Mouse (Mus musculus) limb, embryonic 15.5 days (tissue): ENCODE results near the gene Sh2d2a. TPM values are rescaled to one million over a fixed set of nuclear protein-coding genes. Genes with fewer than 3 reads are reported as not detected.

Experiments
- ATAC-seq: fragments of 200-750 bp; cut with Nextera tagmentation; 2 replicates; pipeline ENCODE4 v1.8.0; 2017; ENCODE audit warnings: low read depth, moderate TSS enrichment; ENCODE audit not compliant: insufficient number of reproducible peaks, low FRiP score, low TSS enrichment
- H3K27ac ChIP-seq: fragments of 300-500 bp; sonication (generic); 2 replicates; pipeline ENCODE4 v1.5.1; 2015; ENCODE audit warnings: moderate library complexity, mild to moderate bottlenecking, inconsistent platforms
- H3K27me3 ChIP-seq: fragments of 300-500 bp; sonication (generic); 2 replicates; pipeline ENCODE4 v1.6.1; 2015; ENCODE audit warnings: inconsistent platforms
- H3K36me3 ChIP-seq: fragments of 300-500 bp; sonication (generic); 2 replicates; pipeline ENCODE4 v1.6.1; 2015; ENCODE audit warnings: inconsistent platforms
- H3K4me1 ChIP-seq: fragments of 300-500 bp; sonication (generic); 2 replicates; pipeline ENCODE4 v1.6.1; 2015; ENCODE audit warnings: inconsistent platforms
- H3K4me2 ChIP-seq: fragments of 300-500 bp; sonication (generic); 2 replicates; pipeline ENCODE4 v1.6.1; 2015; ENCODE audit warnings: mild to moderate bottlenecking, inconsistent platforms
- H3K4me3 ChIP-seq: fragments of 300-500 bp; sonication (generic); 2 replicates; pipeline ENCODE4 v1.5.1; 2015; ENCODE audit warnings: mild to moderate bottlenecking, inconsistent platforms
- H3K9ac ChIP-seq: fragments of 300-500 bp; sonication (generic); 2 replicates; pipeline ENCODE4 v1.6.1; 2015; ENCODE audit warnings: inconsistent platforms
- H3K9me3 ChIP-seq: fragments of 300-500 bp; sonication (generic); 2 replicates; pipeline ENCODE4 v1.6.1; 2016; ENCODE audit warnings: inconsistent platforms
- WGBS: fragments of 180-500 bp; shearing (Covaris S2); methylation state at CpG from one replicate; pipeline ENCODE4 v1.1.7; 2015; 5-methylcytosine and 5-hydroxymethylcytosine counted together
- polyA plus RNA-seq: library from polyadenylated mRNA; unstranded; fragments of >200 nt; fragmentation: Nextera tagmentation; extraction: Ambion mirVana; gene quantifications from 2 replicates; pipeline ENCODE4 v1.2.1, GENCODE M21; 2015

The Sh2d2a gene
- polyA plus RNA-seq, 1 experiment from 2014 or later: 0.05 TPM

DNA sequence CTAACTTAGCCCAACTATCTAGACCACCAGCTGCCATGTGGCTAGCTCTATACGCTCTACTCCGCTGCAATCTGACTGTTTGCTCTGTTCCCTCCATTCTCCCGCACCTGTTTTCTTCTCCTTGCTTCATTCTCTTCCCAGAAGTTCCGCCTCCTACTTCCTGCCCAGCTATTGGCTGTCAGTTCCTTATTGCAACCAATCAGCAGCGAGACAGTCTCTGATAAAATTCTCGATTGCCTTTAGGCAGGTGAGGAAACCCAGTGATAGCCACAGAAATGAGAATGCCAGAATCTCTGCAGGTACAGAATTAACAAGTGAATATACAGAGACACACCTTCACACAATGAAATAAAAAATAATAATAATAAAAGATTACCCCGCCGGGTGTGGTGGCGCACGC lies 17.5 kb upstream of the Sh2d2a start:
- Histone ChIP-seq H3K9ac (no peak overlapping the region), H3K36me3 (no peaks in the 10 kb centered on the region), H3K4me1 (no peaks in the 10 kb centered on the region), H3K9me3 (no peaks in the 10 kb centered on the region), H3K4me3 (no peak overlapping the region), H3K27me3 (no peaks in the 10 kb centered on the region), H3K27ac (no peak overlapping the region), H3K4me2 (no peak overlapping the region)
- 53% methylated on average over 10 of the region's 10 CpGs for WGBS
- ATAC-seq: no peak

- no peak overlapping the region for H3K27ac ChIP-seq
- no peaks in the 10 kb centered on the region for H3K4me1 ChIP-seq
- WGBS: 83% methylated on average over 7 of the region's 7 CpGs
- H3K4me2 ChIP-seq: no peak overlapping the region
- ATAC-seq: no peak
- no peaks in the 10 kb centered on the region for H3K27me3 ChIP-seq
- H3K36me3 ChIP-seq: no peaks in the 10 kb centered on the region
- no peaks in the 10 kb centered on the region for H3K9me3 ChIP-seq
- H3K9ac ChIP-seq: no peak overlapping the region
- H3K4me3 ChIP-seq: no peak overlapping the region
These were observed 14.3 kb upstream of the Sh2d2a start for GRCm38 (mm10) chr3:87832109-87832859.

DNA sequence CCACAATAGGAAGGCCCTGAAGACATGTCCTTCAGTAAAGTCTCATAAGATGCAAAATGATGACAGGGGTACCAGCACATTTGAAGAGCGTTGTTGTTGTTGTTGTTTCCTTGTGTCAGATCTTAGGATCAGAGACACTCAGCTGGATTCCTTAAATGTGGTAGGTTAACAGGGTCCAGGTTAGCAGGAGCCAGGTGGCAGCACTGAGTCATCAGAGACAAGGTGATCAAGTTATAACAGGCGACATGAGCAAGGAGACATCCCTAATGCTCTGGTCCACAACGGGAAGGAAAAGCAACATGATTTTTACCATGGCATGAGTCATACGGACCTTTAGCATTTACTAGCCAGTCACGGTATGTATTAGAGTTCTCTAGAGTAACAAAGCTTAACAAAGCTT lies 13.1 kb upstream of the Sh2d2a start:
- Histone ChIP-seq H3K9ac (no peak overlapping the region), H3K36me3 (no peaks in the 10 kb centered on the region), H3K4me2 (no peak overlapping the region), H3K27ac (no peak overlapping the region), H3K27me3 (no peaks in the 10 kb centered on the region), H3K4me1 (no peaks in the 10 kb centered on the region), H3K9me3 (no peaks in the 10 kb centered on the region), H3K4me3 (no peak overlapping the region)
- ATAC-seq: no peak
- WGBS: 62% methylated on average over 5 of the region's 5 CpGs

GRCm38 (mm10) chr3:87838622-87839021 lies 7.9 kb upstream of the Sh2d2a start:
- Histone ChIP-seq H3K27me3 (0 out of 2 replicates have a peak, but pooled peaks cover 6% of the 10 kb centered on the region), H3K4me3 (no peak overlapping the region), H3K9ac (no peak overlapping the region), H3K27ac (no peak overlapping the region), H3K4me2 (no peak overlapping the region), H3K36me3 (no peaks in the 10 kb centered on the region), H3K4me1 (no peaks in the 10 kb centered on the region), H3K9me3 (no peaks in the 10 kb centered on the region)
- WGBS: 0% methylated on average over 4 of the region's 4 CpGs
- ATAC-seq: no peak

DNA sequence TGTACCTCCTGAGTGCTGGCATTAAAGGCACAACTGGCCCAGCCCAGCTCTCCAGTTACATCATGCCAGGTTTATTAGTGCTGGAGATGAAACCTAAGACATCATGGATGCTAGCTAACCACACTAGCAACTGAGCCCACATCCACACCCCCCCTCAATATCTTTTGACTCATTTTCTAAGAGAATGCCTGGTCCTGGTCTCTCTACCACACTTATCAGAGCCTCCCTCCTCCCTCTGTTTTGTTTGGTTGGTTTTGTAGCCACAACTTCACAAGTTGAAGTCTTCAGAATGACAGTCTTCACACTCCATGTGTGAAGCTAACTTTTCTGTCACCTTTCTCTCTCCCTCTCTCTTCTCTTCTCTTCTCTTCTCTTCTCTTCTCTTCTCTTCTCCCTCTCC lies 5.7 kb upstream of the Sh2d2a start:
- no peaks in the 10 kb centered on the region for H3K36me3 ChIP-seq

DNA sequence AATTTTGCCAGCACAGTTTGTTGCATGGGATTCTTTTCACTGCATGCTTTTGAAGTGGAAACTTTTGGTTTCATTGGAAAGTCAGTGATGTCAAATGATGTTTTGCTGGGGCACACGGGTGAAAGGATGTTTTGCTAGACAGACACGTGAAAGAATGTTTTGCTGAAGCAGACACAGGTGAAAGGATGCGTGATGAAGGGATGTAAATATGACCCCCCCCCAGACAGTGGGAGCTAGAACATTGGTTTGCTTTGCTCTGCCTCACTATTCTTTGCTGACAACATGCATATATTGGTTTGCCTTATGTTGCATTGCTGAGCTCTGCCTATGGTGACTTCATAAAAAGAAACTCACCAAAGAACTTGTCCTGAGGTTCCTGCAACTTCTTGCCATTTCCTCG lies 1.6 kb upstream of the Sh2d2a start:
- 78% methylated on average over 4 of the region's 4 CpGs for WGBS
- Histone ChIP-seq H3K36me3 (no peaks in the 10 kb centered on the region), H3K27me3 (peaks cover under 1% of the 10 kb centered on the region; the same call in 1 of the 2 replicates), H3K9ac (no peak overlapping the region), H3K4me3 (no peak overlapping the region), H3K4me1 (no peaks in the 10 kb centered on the region), H3K4me2 (no peak overlapping the region), H3K27ac (no peak overlapping the region), H3K9me3 (no peaks in the 10 kb centered on the region)
- ATAC-seq: no peak

More for the DNA sequence above, 5.7 kb upstream of the Sh2d2a start:
- Histone ChIP-seq H3K4me3 (no peak overlapping the region), H3K27ac (no peak overlapping the region), H3K9ac (no peak overlapping the region), H3K27me3 (0 out of 2 replicates have a peak, but pooled peaks cover 6% of the 10 kb centered on the region), H3K4me2 (no peak overlapping the region), H3K4me1 (no peaks in the 10 kb centered on the region), H3K9me3 (no peaks in the 10 kb centered on the region)
- ATAC-seq: no peak

- Histone ChIP-seq H3K36me3 (no peaks in the 10 kb centered on the region), H3K9me3 (no peaks in the 10 kb centered on the region), H3K9ac (no peak overlapping the region), H3K4me3 (no peak overlapping the region), H3K4me1 (no peaks in the 10 kb centered on the region), H3K4me2 (no peak overlapping the region), H3K27me3 (no peaks in the 10 kb centered on the region; the same call in 1 of the 2 replicates), H3K27ac (no peak overlapping the region)
- no peak for ATAC-seq
- WGBS: 64% methylated on average over 4 of the region's 4 CpGs
These were observed 369 bp upstream of the Sh2d2a start for GRCm38 (mm10) chr3:87846186-87846585.

DNA sequence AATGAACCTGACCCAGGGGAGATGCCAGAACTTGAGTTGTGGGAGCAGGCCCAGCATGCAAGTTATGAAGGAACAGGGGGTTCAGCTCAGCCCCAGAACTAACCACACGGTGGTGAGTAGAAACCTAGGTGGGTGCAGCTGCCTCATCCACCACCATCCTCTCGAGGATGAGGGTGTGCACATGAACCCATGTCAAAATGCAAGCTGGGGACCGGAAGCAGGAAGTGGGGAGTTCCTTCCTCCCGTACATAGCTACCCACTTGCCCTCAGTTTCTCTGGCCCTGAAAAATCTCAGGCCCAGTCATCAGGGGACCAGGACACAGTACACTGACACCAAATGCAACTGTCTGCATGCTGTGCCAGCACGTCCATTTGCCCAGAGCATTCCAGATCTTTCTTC lies 1.1 kb downstream of the Sh2d2a start:
- WGBS: 77% methylated on average over 5 of the region's 5 CpGs

DNA sequence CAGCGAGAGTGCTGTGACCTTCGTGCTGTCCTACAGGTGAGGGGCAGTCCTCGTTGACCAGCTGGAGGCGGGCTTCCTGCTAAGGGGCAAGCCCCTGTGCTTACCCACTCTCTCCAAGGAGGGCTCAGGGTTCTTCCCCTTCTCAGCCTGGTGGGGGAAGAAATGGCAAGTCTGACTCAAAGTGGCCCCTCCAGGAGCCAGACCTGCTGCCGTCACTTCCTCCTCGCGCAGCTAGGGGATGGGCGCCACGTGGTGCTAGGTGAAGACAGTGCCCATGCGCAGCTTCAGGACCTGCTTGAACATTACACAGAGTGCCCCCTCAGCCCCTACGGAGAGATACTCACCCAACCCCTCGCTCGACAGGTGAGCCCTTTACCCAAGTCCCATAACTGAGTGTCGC lies 2.6 kb downstream of the Sh2d2a start:
- Histone ChIP-seq H3K4me1 (no peaks in the 10 kb centered on the region), H3K36me3 (no peaks in the 10 kb centered on the region), H3K27ac (no peak overlapping the region), H3K4me3 (no peak overlapping the region), H3K9ac (no peak overlapping the region), H3K9me3 (no peaks in the 10 kb centered on the region), H3K27me3 (no peaks in the 10 kb centered on the region; the same call in 1 of the 2 replicates), H3K4me2 (no peak overlapping the region)
- 83% methylated on average over 14 of the region's 14 CpGs for WGBS
- no peak for ATAC-seq

More for the DNA sequence above, 1.1 kb downstream of the Sh2d2a start:
- no peak for ATAC-seq
- Histone ChIP-seq H3K27me3 (no peaks in the 10 kb centered on the region; the same call in 1 of the 2 replicates), H3K4me2 (no peak overlapping the region), H3K4me1 (no peaks in the 10 kb centered on the region), H3K9me3 (no peaks in the 10 kb centered on the region), H3K36me3 (no peaks in the 10 kb centered on the region), H3K27ac (no peak overlapping the region), H3K9ac (no peak overlapping the region), H3K4me3 (no peak overlapping the region)

DNA sequence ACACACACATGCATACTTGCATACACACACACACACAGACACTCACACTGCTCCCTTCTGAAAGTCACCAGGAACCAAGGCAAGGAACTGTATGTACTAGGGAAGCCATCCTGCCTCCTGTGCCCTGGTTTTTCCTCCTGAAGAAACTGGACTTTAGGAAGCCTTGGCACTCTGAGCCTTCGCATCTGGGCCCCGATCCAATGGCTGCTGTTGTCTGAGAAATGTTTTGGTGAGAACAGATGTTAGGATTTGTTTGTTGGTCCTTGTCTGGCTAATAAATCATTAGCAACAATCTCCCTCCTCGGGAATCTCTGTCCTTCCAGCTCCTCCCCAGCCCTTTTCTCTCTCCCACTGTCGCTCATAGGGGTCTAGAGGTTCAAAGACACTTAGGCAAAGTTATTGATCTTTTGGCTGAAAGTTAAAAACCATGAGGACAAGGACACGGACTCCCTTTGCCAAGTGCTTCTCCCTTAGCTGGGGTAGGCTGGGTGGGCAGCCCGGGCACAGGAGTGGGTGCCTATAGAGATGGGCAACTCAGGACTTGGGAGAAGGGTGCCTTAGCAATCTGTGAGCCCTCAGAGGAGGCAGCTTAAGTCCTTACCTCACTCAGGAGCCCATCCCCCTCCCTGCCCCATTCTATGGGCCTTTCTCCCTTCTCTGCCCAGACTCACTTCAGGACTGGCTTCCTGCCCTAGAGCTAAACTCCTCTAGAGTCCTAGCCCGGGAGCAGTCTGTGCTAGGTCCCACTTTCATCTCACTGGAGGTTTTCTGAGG lies 8.4 kb downstream of the Sh2d2a start:
- Histone ChIP-seq H3K27me3 (no peaks in the 10 kb centered on the region), H3K36me3 (peaks cover 34% of the 10 kb centered on the region), H3K9ac (no peak overlapping the region), H3K27ac (no peak overlapping the region), H3K4me3 (no peak overlapping the region), H3K4me2 (no peak overlapping the region), H3K9me3 (no peaks in the 10 kb centered on the region), H3K4me1 (no peaks in the 10 kb centered on the region; the same call in 1 of the 2 replicates)
- 41% methylated on average over 7 of the region's 7 CpGs for WGBS
- ATAC-seq: no peak

DNA sequence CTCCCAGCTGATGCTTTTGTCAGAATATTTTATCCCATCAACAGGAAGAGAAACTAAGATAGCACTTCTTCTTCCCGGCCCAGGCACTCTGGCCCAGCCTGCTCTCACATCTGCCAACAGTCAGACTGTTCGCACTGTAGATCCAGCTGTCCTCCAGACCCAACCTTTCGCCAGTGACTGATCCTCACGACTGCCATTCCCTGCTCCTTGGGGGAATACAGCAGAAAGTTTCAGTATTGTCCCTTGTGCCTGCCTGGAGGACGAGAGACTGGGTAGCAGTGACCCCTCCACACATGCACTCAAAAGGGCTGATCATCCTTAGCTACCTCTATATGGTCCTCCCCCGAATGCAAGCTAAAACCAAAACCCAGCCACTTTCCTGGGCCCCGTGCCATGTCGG lies 9.4 kb downstream of the Sh2d2a start:
- no peaks in the 10 kb centered on the region; the same call in 1 of the 2 replicates for H3K4me1 ChIP-seq
- no peak for ATAC-seq
- H3K4me2 ChIP-seq: no peak overlapping the region
- no peak overlapping the region for H3K4me3 ChIP-seq
- no peaks in the 10 kb centered on the region for H3K9me3 ChIP-seq
- no peak overlapping the region for H3K27ac ChIP-seq
- peaks cover 41% of the 10 kb centered on the region for H3K36me3 ChIP-seq
- H3K9ac ChIP-seq: no peak overlapping the region
- no peaks in the 10 kb centered on the region for H3K27me3 ChIP-seq
- 72% methylated on average over 8 of the region's 8 CpGs for WGBS

DNA sequence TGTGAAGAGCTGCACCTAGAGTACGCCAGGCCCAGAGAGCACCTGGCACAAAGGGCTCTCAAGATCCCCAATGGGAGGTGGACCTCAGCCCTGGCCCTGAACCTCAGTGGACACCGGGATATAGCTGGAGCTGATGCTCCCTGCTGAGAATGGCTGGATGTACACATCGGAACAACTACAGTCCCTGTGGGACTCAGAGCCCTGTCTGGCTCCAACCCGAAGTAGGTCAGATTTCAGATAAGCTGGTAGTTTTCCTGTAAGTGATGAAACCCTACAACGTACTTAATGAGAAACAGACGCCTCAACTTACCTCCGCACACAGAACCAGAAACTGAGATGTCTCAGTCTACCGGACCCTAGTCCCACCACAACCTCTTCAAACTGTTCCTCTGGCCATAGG lies 11.1 kb downstream of the Sh2d2a start:
- no peaks in the 10 kb centered on the region for H3K27me3 ChIP-seq
- no peak overlapping the region for H3K9ac ChIP-seq
- no peaks in the 10 kb centered on the region for H3K9me3 ChIP-seq
- H3K4me2 ChIP-seq: no peak overlapping the region
- no peak overlapping the region for H3K4me3 ChIP-seq
- peaks cover 57% of the 10 kb centered on the region for H3K36me3 ChIP-seq
- H3K27ac ChIP-seq: no peak overlapping the region
- H3K4me1 ChIP-seq: no peaks in the 10 kb centered on the region; the same call in 1 of the 2 replicates
- no peak for ATAC-seq
- WGBS: 62% methylated on average over 8 of the region's 8 CpGs
